Mouse (Mus musculus): ENCODE measurements around the gene Casq2. TPM values are rescaled to one million over a fixed set of nuclear protein-coding genes. Genes with fewer than 3 reads are reported as not detected.

Casq2 gene
- polyA plus RNA-seq, 1 experiment = not detected

DNA sequence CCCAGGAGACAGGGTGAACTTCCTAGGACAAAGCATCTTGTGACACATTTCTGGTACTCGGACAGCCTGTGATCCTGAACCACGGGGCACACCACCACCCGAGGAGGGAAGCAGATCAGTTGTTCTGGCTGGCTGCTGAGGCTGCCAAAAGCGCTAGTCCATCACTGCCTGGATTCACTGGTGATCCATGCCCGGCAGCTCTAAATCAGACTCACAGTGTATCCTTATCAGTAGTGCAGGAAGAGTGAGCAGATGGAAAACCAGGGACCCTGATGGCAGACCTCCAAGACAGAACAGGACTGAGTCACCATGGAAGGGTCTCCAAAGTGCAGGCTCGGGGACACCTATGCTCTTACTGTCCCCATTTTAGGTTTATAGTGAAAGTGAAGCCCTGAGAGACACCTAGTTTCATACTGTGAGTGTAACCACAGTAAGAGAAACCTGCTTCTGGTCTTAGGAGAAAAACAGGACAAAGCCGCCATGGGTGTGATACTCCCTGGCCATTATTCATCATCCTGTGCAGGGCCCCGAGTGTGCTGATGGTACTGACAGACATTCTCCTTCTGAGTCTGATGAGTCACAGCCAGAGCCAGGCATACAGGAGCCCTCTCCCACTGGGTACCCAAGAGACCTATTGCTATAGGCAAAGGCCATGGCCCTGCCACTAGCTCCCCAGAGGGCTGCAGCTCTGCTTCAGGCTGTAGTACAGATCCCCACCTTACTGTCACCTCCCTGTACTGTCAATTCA lies 88.1 kb downstream of the Casq2 start:
- Histone ChIP-seq H3K36me3 (ENCODE audit: control insufficient read depth) (peaks cover 3% of the 10 kb centered on the region; the same call in 1 of the 2 replicates), H3K4me1 (ENCODE audit: control insufficient read depth) (peaks cover 28% of the 10 kb centered on the region), H3K9me3 (ENCODE audit: control insufficient read depth, low read length) (no peaks in the 10 kb centered on the region), H3K4me3 (replicated peaks) (no peak overlapping the region), H3K27me3 (ENCODE audit: control insufficient read depth) (no peaks in the 10 kb centered on the region)
- TF ChIP-seq GATA1 (IDR thresholded peaks at IDR 0.05; ENCODE audit: low read length) (no peak), TAL1 (IDR thresholded peaks at IDR 0.05; ENCODE audit: low read length) (no peak)

DNA sequence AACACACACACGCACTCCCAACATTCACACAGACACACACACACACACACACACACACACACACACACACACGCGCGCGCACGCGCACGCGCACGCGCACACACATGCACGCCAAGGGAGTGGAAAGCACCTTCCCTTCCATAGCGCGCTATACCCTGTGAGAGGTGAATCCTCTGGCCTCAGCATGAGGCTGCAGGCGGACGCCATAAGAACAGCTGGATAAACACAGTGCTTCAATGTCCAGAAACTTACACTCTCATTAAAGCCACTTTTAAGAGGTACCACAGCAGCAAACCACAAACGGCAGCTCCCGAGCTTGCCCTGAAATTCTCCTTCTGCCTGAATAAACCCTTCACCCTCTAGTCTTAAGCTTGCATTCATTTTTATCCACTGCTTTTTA lies 89.5 kb downstream of the Casq2 start:
- Histone ChIP-seq H3K9me3 (ENCODE audit: control insufficient read depth, low read length) (no peaks in the 10 kb centered on the region), H3K36me3 (ENCODE audit: control insufficient read depth) (no peaks in the 10 kb centered on the region), H3K4me1 (ENCODE audit: control insufficient read depth) (peaks cover 21% of the 10 kb centered on the region), H3K27me3 (ENCODE audit: control insufficient read depth) (no peaks in the 10 kb centered on the region), H3K4me3 (replicated peaks) (no peak overlapping the region)
- TF ChIP-seq GATA1 (IDR thresholded peaks at IDR 0.05; ENCODE audit: low read length) = no peak

DNA sequence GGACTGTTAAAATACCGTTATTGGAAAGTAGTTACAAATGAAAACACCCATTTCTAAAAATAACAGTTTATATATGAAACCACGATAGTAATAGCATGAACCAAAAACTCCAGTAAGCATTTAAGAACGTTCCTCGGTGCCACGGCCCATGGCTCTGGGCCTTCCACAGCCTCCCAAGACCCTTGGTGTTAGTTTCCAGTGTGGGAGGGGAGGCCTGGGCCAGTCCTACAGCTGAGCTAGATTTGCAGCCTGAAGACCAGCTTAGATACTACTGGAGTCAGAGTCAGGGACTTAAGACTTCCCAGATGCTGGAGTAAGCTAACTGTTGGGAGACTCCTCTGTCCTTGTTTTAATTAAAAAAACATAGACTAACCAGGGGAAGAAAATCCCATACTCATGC lies 89.9 kb downstream of the Casq2 start:
- Histone ChIP-seq H3K4me3 (replicated peaks) (no peak overlapping the region), H3K4me1 (ENCODE audit: control insufficient read depth) (peaks cover 19% of the 10 kb centered on the region), H3K27me3 (ENCODE audit: control insufficient read depth) (no peaks in the 10 kb centered on the region), H3K36me3 (ENCODE audit: control insufficient read depth) (no peaks in the 10 kb centered on the region), H3K9me3 (ENCODE audit: control insufficient read depth, low read length) (no peaks in the 10 kb centered on the region)
- TF ChIP-seq GATA1 (IDR thresholded peaks at IDR 0.05; ENCODE audit: low read length) (no peak), TAL1 (IDR thresholded peaks at IDR 0.05; ENCODE audit: low read length) (no peak)

GRCm38 (mm10) chr3:102177837-102178615 lies 91.8 kb downstream of the Casq2 start:
- Histone ChIP-seq H3K4me1 (ENCODE audit: control insufficient read depth) (peaks cover 12% of the 10 kb centered on the region), H3K36me3 (ENCODE audit: control insufficient read depth) (peaks cover 2% of the 10 kb centered on the region; the same call in 1 of the 2 replicates), H3K9me3 (ENCODE audit: control insufficient read depth, low read length) (peaks cover 2% of the 10 kb centered on the region; the same call in 1 of the 2 replicates), H3K27me3 (ENCODE audit: control insufficient read depth) (no peaks in the 10 kb centered on the region), H3K4me3 (replicated peaks) (no peak overlapping the region)
- TF ChIP-seq GATA1 (IDR thresholded peaks at IDR 0.05; ENCODE audit: low read length) (no peak), TAL1 (IDR thresholded peaks at IDR 0.05; ENCODE audit: low read length) (no peak)

DNA sequence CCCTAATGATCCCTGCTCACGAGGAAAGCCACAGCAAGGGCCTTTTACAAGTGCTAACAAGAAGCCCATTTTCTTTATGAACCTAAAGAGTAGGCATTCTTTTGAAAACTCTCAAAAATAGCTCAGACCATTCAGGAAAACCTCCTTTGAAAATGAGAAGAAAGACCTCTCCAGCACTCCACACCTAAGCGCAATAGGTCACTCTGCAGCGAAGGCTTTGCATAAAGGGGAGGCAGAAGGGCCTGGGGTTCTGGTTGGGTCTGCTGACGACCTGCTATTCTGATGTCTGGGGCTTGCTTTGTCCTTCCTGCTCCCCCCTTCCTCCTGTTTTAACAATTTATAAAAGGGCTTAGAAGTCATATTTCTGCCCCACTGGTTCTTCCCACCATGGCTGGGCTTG lies 93.7 kb downstream of the Casq2 start:
- Histone ChIP-seq H3K27me3 (ENCODE audit: control insufficient read depth) (no peaks in the 10 kb centered on the region), H3K4me3 (replicated peaks) (no peak overlapping the region), H3K4me1 (ENCODE audit: control insufficient read depth) (no peaks in the 10 kb centered on the region; the same call in 1 of the 2 replicates), H3K36me3 (ENCODE audit: control insufficient read depth) (peaks cover 6% of the 10 kb centered on the region; the same call in 1 of the 2 replicates), H3K9me3 (ENCODE audit: control insufficient read depth, low read length) (peaks cover 2% of the 10 kb centered on the region; the same call in 1 of the 2 replicates)
- TF ChIP-seq TAL1 (IDR thresholded peaks at IDR 0.05; ENCODE audit: low read length) = no peak
- no peak for TF ChIP-seq GATA1 (IDR thresholded peaks at IDR 0.05; ENCODE audit: low read length)

- H3K9me3 ChIP-seq (ENCODE audit: control insufficient read depth, low read length) = peaks cover 2% of the 10 kb centered on the region; the same call in 1 of the 2 replicates
- H3K27me3 ChIP-seq (ENCODE audit: control insufficient read depth) = no peaks in the 10 kb centered on the region
- H3K36me3 ChIP-seq (ENCODE audit: control insufficient read depth) = peaks cover 6% of the 10 kb centered on the region; the same call in 1 of the 2 replicates
- no peak overlapping the region for H3K4me3 ChIP-seq (replicated peaks)
- H3K4me1 ChIP-seq (ENCODE audit: control insufficient read depth) = no peaks in the 10 kb centered on the region; the same call in 1 of the 2 replicates
- TF ChIP-seq GATA1 (IDR thresholded peaks at IDR 0.05; ENCODE audit: low read length) (no peak), TAL1 (IDR thresholded peaks at IDR 0.05; ENCODE audit: low read length) (no peak)
These were observed 94.5 kb downstream of the Casq2 start for GRCm38 (mm10) chr3:102180746-102181145.

DNA sequence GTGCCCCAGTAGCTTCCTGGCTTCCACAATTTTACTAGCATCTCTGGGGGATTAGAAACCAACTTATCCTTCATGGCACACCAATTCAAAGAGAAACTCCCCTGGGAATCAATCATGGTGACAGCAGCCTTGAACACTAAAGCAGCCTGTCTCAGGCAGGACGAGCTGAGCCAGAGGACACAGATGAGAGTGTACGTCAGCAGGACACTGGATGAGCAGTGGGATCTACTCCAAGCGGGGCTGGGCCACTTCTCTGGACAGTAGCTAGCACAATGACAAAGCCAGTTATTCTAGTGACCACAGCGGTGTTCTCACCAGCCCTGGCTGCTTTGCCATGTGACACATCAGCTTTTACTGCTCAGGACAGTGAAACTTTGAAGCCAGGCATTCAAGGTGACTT lies 95.0 kb downstream of the Casq2 start:
- Histone ChIP-seq H3K27me3 (ENCODE audit: control insufficient read depth) (no peaks in the 10 kb centered on the region), H3K4me3 (replicated peaks) (no peak overlapping the region), H3K36me3 (ENCODE audit: control insufficient read depth) (peaks cover 6% of the 10 kb centered on the region; the same call in 1 of the 2 replicates), H3K9me3 (ENCODE audit: control insufficient read depth, low read length) (peaks cover 2% of the 10 kb centered on the region; the same call in 1 of the 2 replicates), H3K4me1 (ENCODE audit: control insufficient read depth) (no peaks in the 10 kb centered on the region; the same call in 1 of the 2 replicates)
- no peak for TF ChIP-seq GATA1 (IDR thresholded peaks at IDR 0.05; ENCODE audit: low read length)
- no peak for TF ChIP-seq TAL1 (IDR thresholded peaks at IDR 0.05; ENCODE audit: low read length)

- Histone ChIP-seq H3K4me3 (replicated peaks) (no peak overlapping the region), H3K9me3 (ENCODE audit: control insufficient read depth, low read length) (peaks cover 2% of the 10 kb centered on the region; the same call in 1 of the 2 replicates), H3K27me3 (ENCODE audit: control insufficient read depth) (no peaks in the 10 kb centered on the region), H3K36me3 (ENCODE audit: control insufficient read depth) (peaks cover 6% of the 10 kb centered on the region; the same call in 1 of the 2 replicates), H3K4me1 (ENCODE audit: control insufficient read depth) (no peaks in the 10 kb centered on the region)
- TF ChIP-seq GATA1 (IDR thresholded peaks at IDR 0.05; ENCODE audit: low read length) (no peak), TAL1 (IDR thresholded peaks at IDR 0.05; ENCODE audit: low read length) (no peak)
These were observed 96.4 kb downstream of the Casq2 start for GRCm38 (mm10) chr3:102182601-102183000.

DNA sequence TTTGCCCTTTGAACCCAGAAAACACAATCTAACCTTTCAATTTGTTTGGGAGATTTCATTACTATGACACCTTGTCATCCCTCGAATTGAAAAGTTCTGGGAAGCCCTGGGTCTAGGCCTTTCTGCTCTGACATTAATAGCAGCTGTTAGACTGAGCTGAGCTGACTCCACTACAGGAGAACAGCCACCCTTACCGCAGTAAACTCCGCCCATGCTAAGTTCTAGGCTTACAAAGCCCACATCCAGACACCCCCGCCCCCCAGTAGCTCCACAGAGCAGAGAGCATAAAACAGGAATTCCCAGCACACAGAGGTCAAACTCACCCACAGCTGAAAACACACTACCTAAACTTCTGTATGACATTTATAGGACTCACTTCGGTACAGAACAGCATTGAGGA lies 98.5 kb downstream of the Casq2 start:
- H3K27me3 ChIP-seq (ENCODE audit: control insufficient read depth) = no peaks in the 10 kb centered on the region
- H3K4me3 ChIP-seq (replicated peaks) = no peak overlapping the region
- TF ChIP-seq GATA1 (IDR thresholded peaks at IDR 0.05; ENCODE audit: low read length) (no peak), TAL1 (IDR thresholded peaks at IDR 0.05; ENCODE audit: low read length) (no peak)
- H3K4me1 ChIP-seq (ENCODE audit: control insufficient read depth) = no peaks in the 10 kb centered on the region
- H3K9me3 ChIP-seq (ENCODE audit: control insufficient read depth, low read length) = peaks cover 2% of the 10 kb centered on the region; the same call in 1 of the 2 replicates
- H3K36me3 ChIP-seq (ENCODE audit: control insufficient read depth) = peaks cover 6% of the 10 kb centered on the region; the same call in 1 of the 2 replicates
